Mouse (Mus musculus): ENCODE data around the gene Ankrd34a.
"Not testable (repeated sequence)": the region's sequence is repeated elsewhere in the genome, so short reads cannot be mapped to it uniquely, and the experiment has no call there.

Ankrd34a gene

GRCm38 (mm10) chr3:96581141-96581540 is 15.3 kb upstream of the Ankrd34a start:
- no peak for DNase-seq

- DNase-seq, result no peak
Measured at GRCm38 (mm10) chr3:96581771-96582515, 14.5 kb upstream of the Ankrd34a start.

- DNase-seq, result no peak
Measured at GRCm38 (mm10) chr3:96583386-96583785, 13.1 kb upstream of the Ankrd34a start.

- DNase-seq, result no peak
Measured at GRCm38 (mm10) chr3:96590657-96591056, 5.8 kb upstream of the Ankrd34a start.

GRCm38 (mm10) chr3:96593374-96593773 is 3.1 kb upstream of the Ankrd34a start:
- peak; percentile 63 for DNase-seq

GRCm38 (mm10) chr3:96593790-96594560 is 2.5 kb upstream of the Ankrd34a start, which contains the start of gene Polr3gl:
Polr3gl (minus strand) TSS chr3:96594181.
- peak; percentile 96 for DNase-seq

- DNase-seq, result no peak
Measured at GRCm38 (mm10) chr3:96594851-96595250, 1.6 kb upstream of the Ankrd34a start.

GRCm38 (mm10) chr3:96595661-96596060 is 775 bp upstream of the Ankrd34a start:
- no peak for DNase-seq

GRCm38 (mm10) chr3:96596855-96597254 is 419 bp downstream of the Ankrd34a start:
- DNase-seq, result no peak

- no peak for DNase-seq
Measured at GRCm38 (mm10) chr3:96597435-96597891, 1.0 kb downstream of the Ankrd34a start.

GRCm38 (mm10) chr3:96598156-96599068 is 2.0 kb downstream of the Ankrd34a start:
- peak; percentile 54 for DNase-seq

- DNase-seq, result no peak
Measured at GRCm38 (mm10) chr3:96599069-96599393, 2.6 kb downstream of the Ankrd34a start.

GRCm38 (mm10) chr3:96599411-96599810 is 3.0 kb downstream of the Ankrd34a start:
- DNase-seq, result no peak

GRCm38 (mm10) chr3:96600639-96601250 is 4.3 kb downstream of the Ankrd34a start, which contains the start of gene Lix1l:
Lix1l (plus strand) TSS chr3:96601149.
- peak; percentile 91 for DNase-seq

GRCm38 (mm10) chr3:96601251-96601787 is 4.9 kb downstream of the Ankrd34a start:
- DNase-seq, result peak; percentile 66

- no peak for DNase-seq
Measured at GRCm38 (mm10) chr3:96601941-96602703, 5.7 kb downstream of the Ankrd34a start.

GRCm38 (mm10) chr3:96602704-96603084 is 6.3 kb downstream of the Ankrd34a start:
- no peak for DNase-seq

- DNase-seq, result no peak
Measured at GRCm38 (mm10) chr3:96603311-96603710, 6.9 kb downstream of the Ankrd34a start.

GRCm38 (mm10) chr3:96606007-96606406 is 9.6 kb downstream of the Ankrd34a start:
- DNase-seq, result not testable (repeated sequence)

GRCm38 (mm10) chr3:96606618-96607017 is 10.2 kb downstream of the Ankrd34a start:
- DNase-seq, result no peak

- DNase-seq, result no peak
Measured at GRCm38 (mm10) chr3:96617941-96618340, 21.5 kb downstream of the Ankrd34a start.

Data from kidney, adult 9 months (tissue).